Mouse (Mus musculus) small intestine, adult 2 months (tissue): Measurements from ENCODE around the gene Hsdl2. TPM values are rescaled to one million over a fixed set of nuclear protein-coding genes. Genes with fewer than 3 reads are reported as not detected.

Experiments
- H3K27ac ChIP-seq: fragments of 200-500 bp; 2 replicates; pipeline ENCODE4 v1.5.1; 2012; ENCODE audit warnings: low read depth, low read length, control low read depth, inconsistent platforms; ENCODE audit not compliant: insufficient read depth
- H3K27me3 ChIP-seq: fragments of 200-500 bp; 2 replicates; pipeline ENCODE4 v1.6.1; 2012; ENCODE audit warnings: mild to moderate bottlenecking, moderate library complexity, low read length, inconsistent platforms; ENCODE audit not compliant: control insufficient read depth, insufficient read depth
- H3K36me3 ChIP-seq: fragments of 200-500 bp; 2 replicates; pipeline ENCODE4 v1.6.1; 2012; ENCODE audit warnings: mild to moderate bottlenecking, low read length, control low read depth, inconsistent platforms; ENCODE audit not compliant: control insufficient read depth, insufficient read depth
- H3K4me1 ChIP-seq: fragments of 200-500 bp; 2 replicates; pipeline ENCODE4 v1.6.1; 2012; ENCODE audit warnings: low read length, inconsistent platforms, mixed read lengths; ENCODE audit not compliant: control insufficient read depth, insufficient read depth, insufficient read length
- H3K4me3 ChIP-seq: fragments of 200-500 bp; 2 replicates; pipeline ENCODE4 v1.5.1; 2012; ENCODE audit warnings: low read depth, mild to moderate bottlenecking, control low read depth, inconsistent platforms, low read length, moderate library complexity
- CTCF ChIP-seq: fragments of 200-500 bp; IDR thresholded peaks from 2 replicates; pipeline ENCODE4 v1.5.1; 2012; ENCODE audit warnings: low read depth, mild to moderate bottlenecking, control low read depth, inconsistent platforms, low read length, moderate library complexity, mixed read lengths; ENCODE audit not compliant: insufficient replicate concordance, insufficient read length; ENCODE audit errors: extremely low read depth
- POLR2A ChIP-seq: fragments of 200-500 bp; IDR thresholded peaks from 2 replicates; pipeline ENCODE4 v1.6.1; 2012; ENCODE audit warnings: low read depth, mild to moderate bottlenecking, control low read depth, inconsistent platforms, low read length, moderate library complexity
- WGBS: fragments of 180-500 bp; shearing (Covaris S2); methylation state at CpG from one replicate; pipeline ENCODE4 v1.1.7; 2018; 5-methylcytosine and 5-hydroxymethylcytosine counted together
- polyA plus RNA-seq: library from polyadenylated mRNA; depleted of rRNA; stranded (reverse); fragments of >200 nt; gene quantifications from 2 replicates; pipeline ENCODE4 v1.2.3, GENCODE M21; 2012; rRNA removed

The Hsdl2 gene
- polyA plus RNA-seq, 1 experiment = 3.8 TPM

DNA sequence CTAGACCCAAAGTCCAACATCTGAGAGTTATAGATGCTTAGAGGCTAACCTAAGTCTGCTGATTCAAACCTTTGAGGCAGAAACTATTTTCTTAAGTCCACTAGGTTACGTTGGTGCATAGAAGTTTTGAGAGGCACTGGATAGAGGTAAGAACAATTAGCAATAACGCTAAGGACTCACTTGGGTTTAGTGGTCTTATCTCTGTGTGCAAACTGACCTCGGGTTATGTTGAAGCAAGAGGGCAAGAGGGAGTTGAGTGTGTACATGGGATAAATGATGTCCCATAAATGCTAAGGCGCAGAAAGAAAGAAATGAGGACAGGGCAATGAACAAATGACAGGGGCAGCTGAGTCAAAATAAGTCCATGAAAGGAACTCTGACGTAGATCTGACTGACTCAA lies 67.8 kb downstream of the Hsdl2 start:
- no peaks in the 10 kb centered on the region for H3K27me3 ChIP-seq
- H3K36me3 ChIP-seq = no peaks in the 10 kb centered on the region
- no peak overlapping the region for H3K4me3 ChIP-seq
- WGBS = 68% methylated on average over 5 of the region's 5 CpGs
- peaks cover 5% of the 10 kb centered on the region; the same call in 1 of the 2 replicates for H3K4me1 ChIP-seq
- H3K27ac ChIP-seq = no peak overlapping the region
- TF ChIP-seq POLR2A (no peak), CTCF (no peak)

DNA sequence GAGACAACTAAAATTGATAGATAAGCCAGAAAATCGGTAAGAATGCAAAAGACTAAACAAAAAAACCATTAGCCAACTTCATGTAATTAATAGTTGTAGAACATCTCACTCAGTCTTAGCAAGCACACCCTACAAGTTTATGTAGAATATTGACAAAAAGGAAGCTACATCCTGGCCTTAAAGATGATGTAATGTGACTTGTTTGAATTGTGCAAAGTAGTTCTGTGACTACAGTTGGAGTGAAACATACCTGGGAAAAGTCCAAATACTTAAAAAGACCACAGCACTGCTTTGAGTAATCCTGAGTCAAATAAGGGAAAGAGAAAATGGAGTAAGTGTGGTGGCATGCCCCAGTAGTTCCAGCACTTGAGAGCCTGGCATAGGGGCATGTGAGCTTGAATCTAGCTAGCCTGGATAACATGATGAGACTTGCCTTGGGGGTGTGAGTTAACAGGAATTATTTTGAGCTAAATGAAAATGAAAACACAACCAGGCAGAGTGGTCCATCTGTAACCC lies 70.9 kb downstream of the Hsdl2 start:
- H3K27me3 ChIP-seq = no peaks in the 10 kb centered on the region
- 86% methylated on average over 1 of the region's 1 CpGs for WGBS

GRCm38 (mm10) chr4:59656061-59656642 lies 74.8 kb downstream of the Hsdl2 start:
- Histone ChIP-seq H3K4me1 (no peaks in the 10 kb centered on the region), H3K27ac (no peak overlapping the region), H3K4me3 (no peak overlapping the region), H3K27me3 (no peaks in the 10 kb centered on the region), H3K36me3 (no peaks in the 10 kb centered on the region)
- 77% methylated on average over 5 of the region's 5 CpGs for WGBS
- no peak for TF ChIP-seq POLR2A
- no peak for TF ChIP-seq CTCF

More for the DNA sequence above, 70.9 kb downstream of the Hsdl2 start:
- TF ChIP-seq POLR2A (no peak), CTCF (no peak)
- Histone ChIP-seq H3K4me1 (no peaks in the 10 kb centered on the region), H3K36me3 (no peaks in the 10 kb centered on the region), H3K27ac (no peak overlapping the region), H3K4me3 (no peak overlapping the region)

- WGBS = 32% methylated on average over 1 of the region's 1 CpGs
- Histone ChIP-seq H3K27me3 (no peaks in the 10 kb centered on the region), H3K4me1 (no peaks in the 10 kb centered on the region), H3K4me3 (no peak overlapping the region), H3K27ac (no peak overlapping the region), H3K36me3 (no peaks in the 10 kb centered on the region)
- TF ChIP-seq CTCF (no peak), POLR2A (no peak)
Measured at GRCm38 (mm10) chr4:59662163-59662562, 80.8 kb downstream of the Hsdl2 start.

- Histone ChIP-seq H3K27ac (no peak overlapping the region), H3K36me3 (no peaks in the 10 kb centered on the region), H3K4me1 (no peaks in the 10 kb centered on the region), H3K4me3 (no peak overlapping the region), H3K27me3 (no peaks in the 10 kb centered on the region)
- 70% methylated on average over 6 of the region's 6 CpGs for WGBS
- TF ChIP-seq POLR2A (no peak), CTCF (no peak)
Measured at GRCm38 (mm10) chr4:59663451-59663850, 82.1 kb downstream of the Hsdl2 start.

- WGBS = 75% methylated on average over 3 of the region's 3 CpGs
- no peaks in the 10 kb centered on the region for H3K4me1 ChIP-seq
- H3K4me3 ChIP-seq = no peak overlapping the region
- no peaks in the 10 kb centered on the region for H3K36me3 ChIP-seq
- no peak overlapping the region for H3K27ac ChIP-seq
- no peak for TF ChIP-seq POLR2A
- TF ChIP-seq CTCF = no peak
- no peaks in the 10 kb centered on the region for H3K27me3 ChIP-seq
Measured at GRCm38 (mm10) chr4:59666550-59667317, 85.4 kb downstream of the Hsdl2 start.

DNA sequence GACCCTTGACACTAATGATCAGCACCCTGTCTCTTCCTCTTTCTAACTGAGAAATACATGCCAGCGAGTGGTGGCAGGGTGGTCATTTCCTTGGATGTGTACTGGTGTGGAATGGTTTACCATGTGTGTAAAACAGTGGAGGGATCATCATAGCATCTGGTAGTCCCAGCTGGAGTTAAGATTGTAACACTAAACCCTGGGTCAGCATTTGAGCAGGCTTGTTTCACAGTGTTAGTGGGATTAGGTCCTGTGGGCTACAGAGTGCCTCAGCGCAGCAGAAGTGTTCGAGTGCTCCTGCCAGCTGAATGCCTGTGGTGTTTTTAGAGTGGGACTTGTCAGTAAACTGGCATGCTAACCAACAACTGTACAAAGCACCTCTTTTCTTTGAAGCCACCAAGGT lies 86.7 kb downstream of the Hsdl2 start:
- WGBS = 88% methylated on average over 3 of the region's 3 CpGs

More for the DNA sequence above, 86.7 kb downstream of the Hsdl2 start:
- H3K36me3 ChIP-seq = no peaks in the 10 kb centered on the region
- H3K27ac ChIP-seq = no peak overlapping the region
- no peaks in the 10 kb centered on the region for H3K4me1 ChIP-seq
- no peak overlapping the region for H3K4me3 ChIP-seq
- no peak for TF ChIP-seq CTCF
- TF ChIP-seq POLR2A = no peak
- no peaks in the 10 kb centered on the region for H3K27me3 ChIP-seq

Other genes with a start within 250 kb of the Hsdl2 start
- 0.37 and 1.6 TPM in 2 replicates for gene Susd1, start 142.9 kb upstream of the Hsdl2 start, polyA plus RNA-seq
- gene Ptbp3, start 32.2 kb upstream of the Hsdl2 start, polyA plus RNA-seq = 20.1 and 45.8 TPM in 2 replicates
- gene E130308A19Rik, start 44.6 kb downstream of the Hsdl2 start, polyA plus RNA-seq = 1.6 and 4.3 TPM in 2 replicates
- gene Inip, start 220.0 kb downstream of the Hsdl2 start, polyA plus RNA-seq = 1.8 and 4.1 TPM in 2 replicates
- 0.74 and 0.75 TPM in 2 replicates for gene Snx30, start 224.3 kb downstream of the Hsdl2 start, polyA plus RNA-seq